Mouse (Mus musculus): ENCODE data around the gene Npcd.

DNA sequence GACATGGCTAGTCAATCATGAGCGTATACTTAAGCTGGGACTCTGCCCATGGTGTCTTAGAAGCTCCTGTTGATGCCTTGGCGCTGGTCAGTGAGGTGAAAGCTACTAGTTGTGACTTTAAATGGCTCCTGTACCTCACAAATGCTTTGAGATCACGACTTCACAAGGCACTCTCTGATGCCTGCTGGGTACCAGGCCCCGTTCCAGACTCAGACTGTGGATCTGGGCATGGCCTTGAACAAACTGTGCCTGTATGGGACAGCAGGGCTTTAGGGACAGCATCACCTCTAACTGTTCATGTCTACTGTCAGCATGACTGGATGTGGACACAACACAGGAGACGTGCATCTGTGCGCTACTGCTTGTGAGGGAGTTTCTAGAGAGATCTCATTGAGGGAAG, 43.1 kb downstream of the Npcd start:
- TF ChIP-seq POLR2A (IDR thresholded peaks at IDR 0.05; ENCODE audit: extremely low read depth, insufficient read depth, low read length) (no peak), CTCF (IDR thresholded peaks at IDR 0.05; ENCODE audit: extremely low read depth, insufficient read depth, low read length) (no peak)

Data from cortical plate, adult 2 months (tissue).